Comparison of ENCODE assay signal across 16 mouse cellular contexts in the genomic region with DNA sequence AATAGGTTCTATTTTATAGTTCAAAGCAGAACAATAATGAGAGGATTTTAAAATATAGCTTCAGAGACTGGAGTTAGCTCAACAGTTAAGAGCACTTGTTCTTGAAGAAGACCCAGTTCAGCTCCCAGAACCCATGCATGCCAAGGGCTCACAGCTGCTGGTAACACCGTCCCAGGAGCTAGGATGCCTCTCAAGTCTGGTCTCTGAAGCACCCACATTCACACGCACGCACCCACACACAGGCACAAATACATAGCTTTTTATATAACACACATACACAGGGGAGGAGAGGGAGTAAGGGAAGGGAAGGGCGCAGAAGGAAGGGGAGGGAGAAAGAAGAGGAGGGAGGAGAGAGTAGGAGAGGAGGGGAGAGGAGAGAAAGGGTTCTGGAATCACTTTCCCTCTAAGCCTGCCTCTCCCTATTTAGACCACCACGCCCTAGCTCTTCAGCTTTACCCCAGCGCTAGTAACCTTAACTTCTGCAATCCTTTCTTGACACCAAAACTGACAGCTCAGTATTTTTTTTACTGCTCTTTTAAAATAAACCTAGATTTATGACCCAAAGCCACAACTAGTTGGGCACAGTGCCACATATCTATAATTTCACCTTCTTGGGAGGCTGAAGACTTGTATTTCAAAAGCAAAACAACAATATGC. TPM values are rescaled to one million over a fixed set of nuclear protein-coding genes. Genes with fewer than 3 reads are reported as not detected.
DNase-seq lines count a peak whose midpoint lies in the region; ATAC-seq and TF ChIP-seq lines count a peak whose summit lies in the region.
"Had no signal": no experiment of that assay in that cellular context is flagged by ENCODE, and none has a peak within 500 bp of the region (broad histone marks: within the 10 kb centered on the region; RNA-seq: fewer than 3 reads in every experiment).

No protein-coding gene starts in this region.

- no peak for DNase-seq in heart, adult 8-10 months (ENCODE audit: low spot score)
- DNase-seq in 3T3-L1 (ENCODE audit: low read depth, low spot score), result peak; percentile 20
- peak; percentile 76 to 88 for DNase-seq in frontal cortex, postnatal 36 days (ENCODE audit: low spot score in 2 of 2)
- DNase-seq in cerebellum, adult 11 months, result no peak
- DNase-seq in cerebellum, adult 18-20 months, result no peak
- DNase-seq: adrenal gland, postnatal 36 days; B cell, adult 2 months; cerebellum, postnatal 10 days; gastrocnemius, postnatal 25 days; heart, postnatal 14 days; liver; lung, postnatal 14 days had no signal

- H3K4me2 ChIP-seq in heart, embryonic 16.5 days (ENCODE audit: low read depth, low read length), result no peak overlapping the region
- peak overlapping the region; percentile 46 for H3K4me2 ChIP-seq in myocyte (ENCODE audit: low read depth)
- no peak overlapping the region for H3K4me2 ChIP-seq in midbrain, embryonic 16.5 days (ENCODE audit: low read length)

- TF ChIP-seq POLR2A in myocyte (IDR thresholded peaks at IDR 0.05; ENCODE audit: insufficient read length, low read depth), result no peak

- no peaks in the 10 kb centered on the region for H3K36me3 ChIP-seq in heart, embryonic 16.5 days (ENCODE audit: control insufficient read depth, insufficient read depth)
- no peaks in the 10 kb centered on the region for H3K36me3 ChIP-seq in myocyte (ENCODE audit: control insufficient read depth, insufficient read depth)
- no peaks in the 10 kb centered on the region for H3K36me3 ChIP-seq in midbrain, embryonic 16.5 days (ENCODE audit: control insufficient read depth, insufficient read depth, low read length)

- no peak overlapping the region for H3ac ChIP-seq in myocyte (ENCODE audit: control insufficient read depth, insufficient read length)

- 67% methylated on average over 6 of the region's 6 CpGs for WGBS in heart, embryonic 16.5 days
- WGBS in midbrain, embryonic 16.5 days, result 96% methylated on average over 6 of the region's 6 CpGs

- no peaks in the 10 kb centered on the region for H3K79me2 ChIP-seq in myocyte (ENCODE audit: control insufficient read depth, insufficient read depth)

- H3K27me3 ChIP-seq in heart, embryonic 16.5 days (ENCODE audit: control insufficient read depth, insufficient read depth, low read length), result no peaks in the 10 kb centered on the region
- no peaks in the 10 kb centered on the region for H3K27me3 ChIP-seq in myocyte (ENCODE audit: control insufficient read depth, insufficient read depth, insufficient read length)
- no peaks in the 10 kb centered on the region for H3K27me3 ChIP-seq in midbrain, embryonic 16.5 days (ENCODE audit: control insufficient read depth, insufficient read depth, low read depth, low read length)

- no peak overlapping the region for H3K9ac ChIP-seq in heart, embryonic 16.5 days (ENCODE audit: low read length)
- no peak overlapping the region for H3K9ac ChIP-seq in midbrain, embryonic 16.5 days (ENCODE audit: low read depth, low read length)

- H3K4me1 ChIP-seq in heart, embryonic 16.5 days (ENCODE audit: control insufficient read depth, insufficient read depth, low read length), result 0 out of 2 replicates have a peak, but pooled peaks cover 7% of the 10 kb centered on the region
- no peaks in the 10 kb centered on the region for H3K4me1 ChIP-seq in midbrain, embryonic 16.5 days (ENCODE audit: control insufficient read depth, insufficient read depth, low read length)

- H3K9me3 ChIP-seq in heart, embryonic 16.5 days (replicated peaks; ENCODE audit: control insufficient read depth, low read length), result no peaks in the 10 kb centered on the region
- no peaks in the 10 kb centered on the region for H3K9me3 ChIP-seq in midbrain, embryonic 16.5 days (replicated peaks; ENCODE audit: control insufficient read depth, low read length, poor library complexity, severe bottlenecking)

- no peak overlapping the region for H3K4me3 ChIP-seq in heart, embryonic 16.5 days (ENCODE audit: low read length)
- H3K4me3 ChIP-seq in myocyte, result no peak overlapping the region
- H3K4me3 ChIP-seq in midbrain, embryonic 16.5 days (ENCODE audit: low read depth, low read length), result no peak overlapping the region

- H3K27ac ChIP-seq in heart, embryonic 16.5 days (ENCODE audit: low read length), result peak overlapping the region; percentile 25; the same call in 1 of the 2 replicates
- H3K27ac ChIP-seq in midbrain, embryonic 16.5 days (ENCODE audit: low read length), result no peak overlapping the region

- no peak for ATAC-seq in heart, embryonic 16.5 days (replicated peaks; ENCODE audit: extremely low read depth, insufficient read depth, low FRiP score)
- no peak for ATAC-seq in midbrain, embryonic 16.5 days
- ATAC-seq: intestine, postnatal 0 days had no signal

TF ChIP-seq in myocyte, 11 proteins besides CTCF, POLR2A, EP300 and RAD21:
- TF ChIP-seq SRF (IDR thresholded peaks at IDR 0.05; ENCODE audit: control insufficient read depth, insufficient read length, low read depth) (no peak), TCF12 (IDR thresholded peaks at IDR 0.05; ENCODE audit: insufficient read depth, poor library complexity, severe bottlenecking) (no peak), TCF3 (IDR thresholded peaks at IDR 0.05; ENCODE audit: insufficient read length, low read depth) (no peak), E2F4 (IDR thresholded peaks at IDR 0.05; ENCODE audit: insufficient read depth) (no peak), USF1 (IDR thresholded peaks at IDR 0.05; ENCODE audit: low read depth) (no peak), REST (IDR thresholded peaks at IDR 0.05; ENCODE audit: insufficient read depth, insufficient read length) (no peak), CEBPB (IDR thresholded peaks at IDR 0.05; ENCODE audit: insufficient read depth, poor library complexity, severe bottlenecking) (no peak)

RNA-seq across cellular contexts. Expression of gene Rnf169, which starts 26.7 kb away (rescaled TPM):
- polyA plus RNA-seq in heart, embryonic 16.5 days (2015; fragmentation: Nextera tagmentation; extraction: Ambion mirVana), result 2.9 and 3.0 TPM in 2 replicates
- 10 to 100 TPM in 1 of 4 experiments, 1 to 10 TPM in 3; 8.1 to 10.5 (median 9.4) TPM for total RNA-seq in heart, adult 8-10 months (2022)
- 3.0 TPM for polyA plus RNA-seq in myocyte (2012; fragmentation: generic; extraction: Trizol)
- 4.3 and 4.4 TPM in 2 replicates for polyA plus RNA-seq in midbrain, embryonic 16.5 days (2015; fragmentation: Nextera tagmentation; extraction: Ambion mirVana)

RNA-seq across cellular contexts. Expression of gene Chrdl2, which starts 52.4 kb away (rescaled TPM):
- polyA plus RNA-seq in heart, embryonic 16.5 days (2015; fragmentation: Nextera tagmentation; extraction: Ambion mirVana), result 0.15 TPM in 1 of 2 replicates, not detected in the other
- not detected for total RNA-seq in heart, adult 8-10 months (2022)
- not detected for polyA plus RNA-seq in myocyte (2012; fragmentation: generic; extraction: Trizol)
- polyA plus RNA-seq in midbrain, embryonic 16.5 days (2015; fragmentation: Nextera tagmentation; extraction: Ambion mirVana), result 0.12 and 0.48 TPM in 2 replicates
- total RNA-seq: adrenal gland, postnatal 36 days; heart, postnatal 14 days had no signal

Comparison
In these comparisons a context has a peak if more than half of its experiments do, and no peak if none do; other contexts are left out.
1. DNase-seq: peak in 3T3-L1 (single experiment) and frontal cortex, postnatal 36 days (2 of 2); none in heart, adult 8-10 months (single experiment), cerebellum, adult 11 months (single experiment) and cerebellum, adult 18-20 months (0 of 2).